19 mouse cellular contexts compared by ENCODE assay signal in the genomic region with DNA sequence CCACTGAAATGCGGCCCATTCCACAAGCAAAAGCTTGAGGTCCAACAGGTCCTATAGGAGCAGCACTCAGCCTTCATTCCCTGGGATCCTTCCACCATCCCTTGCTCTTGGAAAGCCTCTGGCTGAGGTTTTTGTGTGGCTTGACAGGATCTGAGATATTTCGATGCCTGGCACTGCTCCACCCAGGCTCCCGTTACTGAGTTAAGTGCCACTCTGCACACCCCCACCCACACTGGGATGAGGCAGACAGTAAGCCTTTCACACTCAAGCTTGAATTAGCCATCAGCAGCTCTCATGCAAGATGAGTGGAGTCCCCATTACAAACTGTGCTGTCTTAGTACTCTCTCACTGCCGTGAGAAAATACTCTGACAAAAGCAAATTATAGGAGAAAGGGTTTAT. TPM values are rescaled to one million over a fixed set of nuclear protein-coding genes. Genes with fewer than 3 reads are reported as not detected.
DNase-seq lines count a peak whose midpoint lies in the region; ATAC-seq lines count a peak whose summit lies in the region.
"Had no signal": no experiment of that assay in that cellular context is flagged by ENCODE, and none has a peak within 500 bp of the region (broad histone marks: within the 10 kb centered on the region; RNA-seq: fewer than 3 reads in every experiment).

No protein-coding gene starts in this region.

- ATAC-seq in frontal cortex, adult (ENCODE audit: low TSS enrichment), result peak; percentile 95
- no peak for ATAC-seq in heart, embryonic 11.5 days (replicated peaks; ENCODE audit: insufficient number of reproducible peaks, low FRiP score, low TSS enrichment)
- no peak for ATAC-seq in midbrain, embryonic 14.5 days (ENCODE audit: low FRiP score, low TSS enrichment)
- ATAC-seq: intestine, embryonic 15.5 days had no signal

- no peak overlapping the region for H3K4me3 ChIP-seq in heart, embryonic 11.5 days (ENCODE audit: low read depth, low read length)
- no peak overlapping the region for H3K4me3 ChIP-seq in midbrain, embryonic 14.5 days (replicated peaks; ENCODE audit: low read depth, low read length)
- H3K4me3 ChIP-seq: heart, embryonic 13.5 days; hindbrain, embryonic 15.5 days; intestine, embryonic 15.5 days; limb, embryonic 13.5 days; liver, embryonic 13.5 days; stomach, embryonic 15.5 days had no signal

- H3K9me3 ChIP-seq in heart, embryonic 11.5 days (replicated peaks; ENCODE audit: control insufficient read depth, low read length), result no peaks in the 10 kb centered on the region
- no peaks in the 10 kb centered on the region for H3K9me3 ChIP-seq in midbrain, embryonic 14.5 days (ENCODE audit: control insufficient read depth, low read length)
- H3K9me3 ChIP-seq: heart, embryonic 13.5 days; hindbrain, embryonic 15.5 days; intestine, embryonic 15.5 days; limb, embryonic 13.5 days; liver, embryonic 13.5 days; stomach, embryonic 15.5 days had no signal

- H3K36me3 ChIP-seq in heart, embryonic 11.5 days (ENCODE audit: control insufficient read depth, insufficient read depth, low read length), result no peaks in the 10 kb centered on the region
- no peaks in the 10 kb centered on the region for H3K36me3 ChIP-seq in midbrain, embryonic 14.5 days (ENCODE audit: control insufficient read depth, insufficient read depth, low read length)
- H3K36me3 ChIP-seq: heart, embryonic 13.5 days; hindbrain, embryonic 15.5 days; intestine, embryonic 15.5 days; limb, embryonic 13.5 days; liver, embryonic 13.5 days; stomach, embryonic 15.5 days had no signal

- WGBS in heart, embryonic 11.5 days (ENCODE audit: insufficient replicate concordance), result 88% methylated on average over 4 of the region's 4 CpGs
- WGBS in midbrain, embryonic 14.5 days, result 89% methylated on average over 4 of the region's 4 CpGs

- no peak overlapping the region for H3K27ac ChIP-seq in heart, embryonic 11.5 days (ENCODE audit: low read depth, low read length)
- H3K27ac ChIP-seq in midbrain, embryonic 14.5 days (replicated peaks; ENCODE audit: low read depth, low read length), result no peak overlapping the region
- H3K27ac ChIP-seq: heart, embryonic 13.5 days; hindbrain, embryonic 15.5 days; intestine, embryonic 15.5 days; limb, embryonic 13.5 days; liver, embryonic 13.5 days; stomach, embryonic 15.5 days had no signal

- H3K27me3 ChIP-seq in heart, embryonic 11.5 days (ENCODE audit: control insufficient read depth, insufficient read depth, low read length), result no peaks in the 10 kb centered on the region
- H3K27me3 ChIP-seq in midbrain, embryonic 14.5 days (ENCODE audit: control insufficient read depth, insufficient read depth, low read length), result no peaks in the 10 kb centered on the region
- H3K27me3 ChIP-seq: heart, embryonic 13.5 days; hindbrain, embryonic 15.5 days; intestine, embryonic 15.5 days; limb, embryonic 13.5 days; liver, embryonic 13.5 days; stomach, embryonic 15.5 days had no signal

- H3K9ac ChIP-seq in heart, embryonic 11.5 days (ENCODE audit: low read depth, low read length), result no peak overlapping the region
- H3K9ac ChIP-seq in midbrain, embryonic 14.5 days (replicated peaks; ENCODE audit: low read length), result no peak overlapping the region
- H3K9ac ChIP-seq: heart, embryonic 13.5 days; hindbrain, embryonic 15.5 days; intestine, embryonic 15.5 days; limb, embryonic 13.5 days; liver, embryonic 13.5 days; lung, embryonic 14.5 days; stomach, embryonic 15.5 days had no signal

- intact Hi-C loops in left cerebral cortex, postnatal 36 days (cut with DNase I), result no loop called here

- DNase-seq in frontal cortex, postnatal 36 days (ENCODE audit: low spot score in 2 of 2), result peak; percentile 81 to 91
- peak; percentile 78 to 80 for DNase-seq in left cerebral cortex, postnatal 36 days (ENCODE audit: low spot score in 2 of 2)
- DNase-seq in right cerebral cortex, postnatal 4 days, result peak; percentile 39
- no peak for DNase-seq in adrenal gland, postnatal 14 days
- no peak for DNase-seq in midbrain, embryonic 14.5 days
- DNase-seq: cerebellum, postnatal 25 days; liver, embryonic 13.5 days; lung, embryonic 14.5 days; lung, postnatal 4 days; spleen, adult 18-20 months; thymus, adult 2 months had no signal

- H3K4me1 ChIP-seq in heart, embryonic 11.5 days (ENCODE audit: control insufficient read depth, insufficient read depth, low read length), result no peaks in the 10 kb centered on the region
- H3K4me1 ChIP-seq in midbrain, embryonic 14.5 days (ENCODE audit: control insufficient read depth, insufficient read depth, low read length), result no peaks in the 10 kb centered on the region
- H3K4me1 ChIP-seq: intestine, embryonic 15.5 days; limb, embryonic 13.5 days; liver, embryonic 13.5 days; stomach, embryonic 15.5 days had no signal

- no peak overlapping the region for H3K4me2 ChIP-seq in heart, embryonic 11.5 days
- no peak overlapping the region for H3K4me2 ChIP-seq in midbrain, embryonic 14.5 days (ENCODE audit: low read length)
- H3K4me2 ChIP-seq: heart, embryonic 13.5 days; hindbrain, embryonic 15.5 days; intestine, embryonic 15.5 days; limb, embryonic 13.5 days; liver, embryonic 13.5 days; lung, embryonic 14.5 days; stomach, embryonic 15.5 days had no signal

RNA-seq across cellular contexts. Expression of a gene that starts 41.4 kb away (rescaled TPM):
- total RNA-seq in left cerebral cortex, postnatal 36 days (2021), result 1 to 10 TPM; 4.7 to 5.6 TPM
- total RNA-seq in adrenal gland, postnatal 14 days (2021), result 2.1 and 2.2 TPM in 2 replicates
- 0.06 and 0.13 TPM in 2 replicates for polyA plus RNA-seq in heart, embryonic 11.5 days (2014; fragmentation: Nextera tagmentation; extraction: Ambion mirVana)
- 1.9 and 2.1 TPM in 2 replicates for polyA plus RNA-seq in midbrain, embryonic 14.5 days (2014; fragmentation: Nextera tagmentation; extraction: Ambion mirVana)
- total RNA-seq: neutrophil, adult 5-6 weeks had no signal

Comparison
In these comparisons a context has a peak if more than half of its experiments do, and no peak if none do; other contexts are left out.
1. DNase-seq: peak in frontal cortex, postnatal 36 days (2 of 2), left cerebral cortex, postnatal 36 days (2 of 2) and right cerebral cortex, postnatal 4 days (single experiment); none in adrenal gland, postnatal 14 days (single experiment) and midbrain, embryonic 14.5 days (single experiment).